Mouse (Mus musculus): ENCODE results near the gene Mmrn2. TPM values are rescaled to one million over a fixed set of nuclear protein-coding genes. Genes with fewer than 3 reads are reported as not detected.
"Not testable (repeated sequence)": the region's sequence is repeated elsewhere in the genome, so short reads cannot be mapped to it uniquely, and the experiment has no call there.

Gene Mmrn2
- total RNA-seq, 2 experiments from 2014 or later: 3.6 to 4.2 TPM

- DNase-seq (ENCODE audit: low spot score in 2 of 2): no peak
- intact Hi-C loops (cut with DNase I): no loop called here
These were observed 15.5 kb upstream of the Mmrn2 start for GRCm38 (mm10) chr14:34359676-34360244.

GRCm38 (mm10) chr14:34360251-34360650 is 15.0 kb upstream of the Mmrn2 start:
- intact Hi-C loops (cut with DNase I): no loop called here
- DNase-seq (ENCODE audit: low spot score in 2 of 2): no peak

GRCm38 (mm10) chr14:34362135-34362534 is 13.1 kb upstream of the Mmrn2 start:
- DNase-seq (ENCODE audit: low spot score in 2 of 2): no peak
- intact Hi-C loops (cut with DNase I): loop anchor here (2.0 kb wide), 1 partner anchor 281 kb away; no protein-coding TSS in a partner anchor

GRCm38 (mm10) chr14:34362726-34363445 is 12.4 kb upstream of the Mmrn2 start:
- peak; percentile 59 to 70 for DNase-seq (ENCODE audit: low spot score in 2 of 2)
- intact Hi-C loops (cut with DNase I): loop anchor here (1.0 to 2.0 kb wide), 3 partner anchors 53 to 282 kb away; partner anchors contain the start of genes Glud1 and Shld2

GRCm38 (mm10) chr14:34363490-34364253 is 11.6 kb upstream of the Mmrn2 start:
- intact Hi-C loops (cut with DNase I): loop anchor here (1.0 to 2.0 kb wide), 3 partner anchors 53 to 283 kb away; partner anchors contain the start of genes Glud1 and Shld2
- peak; percentile 32 to 63 for DNase-seq (ENCODE audit: low spot score in 2 of 2)

GRCm38 (mm10) chr14:34364254-34365146 is 10.8 kb upstream of the Mmrn2 start:
- DNase-seq (ENCODE audit: low spot score in 2 of 2); intact Hi-C loops (cut with DNase I): not testable (repeated sequence)

GRCm38 (mm10) chr14:34365147-34365507 is 10.1 kb upstream of the Mmrn2 start:
- intact Hi-C loops (cut with DNase I): no loop called here
- no peak for DNase-seq (ENCODE audit: low spot score in 2 of 2)

- intact Hi-C loops (cut with DNase I): loop anchor here (5.0 kb wide), 1 partner anchor 182 kb away; no protein-coding TSS in a partner anchor
- DNase-seq (ENCODE audit: low spot score in 2 of 2): no peak
These were observed 5.1 kb upstream of the Mmrn2 start for GRCm38 (mm10) chr14:34370203-34370602.

- DNase-seq (ENCODE audit: low spot score in 2 of 2): no peak
- intact Hi-C loops (cut with DNase I): loop anchor here (5.0 kb wide), 1 partner anchor 181 kb away; no protein-coding TSS in a partner anchor
These were observed 4.3 kb upstream of the Mmrn2 start for GRCm38 (mm10) chr14:34370921-34371320.

- intact Hi-C loops (cut with DNase I): loop anchor here (1.0 to 5.0 kb wide), 3 partner anchors 29 to 200 kb away; no protein-coding TSS in a partner anchor
- DNase-seq (ENCODE audit: low spot score in 2 of 2): no peak
These were observed 3.5 kb upstream of the Mmrn2 start for GRCm38 (mm10) chr14:34371763-34372162.

GRCm38 (mm10) chr14:34372646-34373045 is 2.6 kb upstream of the Mmrn2 start:
- intact Hi-C loops (cut with DNase I): loop anchor here (1.0 to 5.0 kb wide), 3 partner anchors 28 to 199 kb away; no protein-coding TSS in a partner anchor
- DNase-seq (ENCODE audit: low spot score in 2 of 2): peak; percentile 39 to 48

- intact Hi-C loops (cut with DNase I): loop anchor here (2.0 to 5.0 kb wide), 2 partner anchors 27 to 179 kb away; no protein-coding TSS in a partner anchor
- no peak for DNase-seq (ENCODE audit: low spot score in 2 of 2)
These were observed 1.7 kb upstream of the Mmrn2 start for GRCm38 (mm10) chr14:34373581-34373980.

GRCm38 (mm10) chr14:34374577-34374976 is 688 bp upstream of the Mmrn2 start, which contains the start of gene Sncg:
TSS of gene Sncg (minus strand) at chr14:34374789.
- intact Hi-C loops (cut with DNase I): loop anchor here (5.0 kb wide), 1 partner anchor 178 kb away; no protein-coding TSS in a partner anchor

GRCm38 (mm10) chr14:34375941-34376340 is 676 bp downstream of the Mmrn2 start:
- DNase-seq (ENCODE audit: low spot score in 2 of 2): no peak
- intact Hi-C loops (cut with DNase I): no loop called here

More at GRCm38 (mm10) chr14:34374577-34374976, 688 bp upstream of the Mmrn2 start, which contains the start of gene Sncg:
- no peak for DNase-seq (ENCODE audit: low spot score in 2 of 2)

- intact Hi-C loops (cut with DNase I): no loop called here
- no peak for DNase-seq (ENCODE audit: low spot score in 2 of 2)
These were observed 1.9 kb downstream of the Mmrn2 start for GRCm38 (mm10) chr14:34377121-34377520.

GRCm38 (mm10) chr14:34378560-34379331 is 3.5 kb downstream of the Mmrn2 start:
- intact Hi-C loops (cut with DNase I): no loop called here
- no peak for DNase-seq (ENCODE audit: low spot score in 2 of 2)

GRCm38 (mm10) chr14:34382921-34383704 is 7.8 kb downstream of the Mmrn2 start:
- intact Hi-C loops (cut with DNase I): no loop called here
- DNase-seq (ENCODE audit: low spot score in 2 of 2): peak in 1 of 2 experiments; percentile 23
